Mouse (Mus musculus) kidney, adult 2 months (tissue): Measurements from ENCODE around the gene Deaf1.

Experiments
- CTCF ChIP-seq: fragments of 200-500 bp; conservative IDR thresholded peaks from 2 replicates; pipeline ENCODE4 v1.5.1; 2011; ENCODE audit warnings: low read depth, mild to moderate bottlenecking, control low read depth, low read length, moderate library complexity, mixed read lengths; ENCODE audit not compliant: insufficient read depth, insufficient read length
- POLR2A ChIP-seq: fragments of 200-500 bp; IDR thresholded peaks from one replicate; pipeline ENCODE4 v1.6.1; 2011; ENCODE audit warnings: low read depth, low read length, control low read depth

- TF ChIP-seq POLR2A (no peak), CTCF (no peak)
Observed at GRCm38 (mm10) chr7:141269273-141269545, 58.3 kb downstream of the Deaf1 start.
